Mouse (Mus musculus): Measurements from ENCODE around the gene She. TPM values are rescaled to one million over a fixed set of nuclear protein-coding genes. Genes with fewer than 3 reads are reported as not detected.

The She gene
- polyA plus RNA-seq, 1 experiment from 2014 or later: 0.91 TPM

GRCm38 (mm10) chr3:89870472-89871271 lies 39.5 kb downstream of the She start:
- no peak overlapping the region for H3K27ac ChIP-seq (ENCODE audit: low read depth, low read length)

GRCm38 (mm10) chr3:89871339-89871914 lies 40.3 kb downstream of the She start:
- Histone ChIP-seq H3K4me3 (ENCODE audit: low read depth, low read length) (no peak overlapping the region), H3K27ac (ENCODE audit: low read depth, low read length) (no peak overlapping the region), H3K9ac (replicated peaks; ENCODE audit: low read depth, low read length) (no peak overlapping the region), H3K4me1 (ENCODE audit: control insufficient read depth, insufficient read depth, low read length) (no peaks in the 10 kb centered on the region), H3K4me2 (ENCODE audit: low read depth, low read length) (no peak overlapping the region), H3K9me3 (ENCODE audit: control insufficient read depth, low read length) (no peaks in the 10 kb centered on the region), H3K36me3 (ENCODE audit: control insufficient read depth, insufficient read depth, low read length) (no peaks in the 10 kb centered on the region), H3K27me3 (ENCODE audit: control insufficient read depth, insufficient read depth, low read length) (no peaks in the 10 kb centered on the region)
- ATAC-seq (ENCODE audit: low read depth): no peak
- WGBS: 79% methylated on average over 8 of the region's 8 CpGs

More at GRCm38 (mm10) chr3:89870472-89871271, 39.5 kb downstream of the She start:
- H3K9me3 ChIP-seq (ENCODE audit: control insufficient read depth, low read length): no peaks in the 10 kb centered on the region
- no peaks in the 10 kb centered on the region for H3K27me3 ChIP-seq (ENCODE audit: control insufficient read depth, insufficient read depth, low read length)
- WGBS: 75% methylated on average over 22 of the region's 22 CpGs
- H3K4me2 ChIP-seq (ENCODE audit: low read depth, low read length): no peak overlapping the region
- H3K36me3 ChIP-seq (ENCODE audit: control insufficient read depth, insufficient read depth, low read length): no peaks in the 10 kb centered on the region
- no peak for ATAC-seq (ENCODE audit: low read depth)
- no peak overlapping the region for H3K4me3 ChIP-seq (ENCODE audit: low read depth, low read length)
- H3K4me1 ChIP-seq (ENCODE audit: control insufficient read depth, insufficient read depth, low read length): no peaks in the 10 kb centered on the region
- no peak overlapping the region for H3K9ac ChIP-seq (replicated peaks; ENCODE audit: low read depth, low read length)

- no peaks in the 10 kb centered on the region for H3K9me3 ChIP-seq (ENCODE audit: control insufficient read depth, low read length)
- no peak for ATAC-seq (ENCODE audit: low read depth)
- no peak overlapping the region for H3K4me3 ChIP-seq (ENCODE audit: low read depth, low read length)
- H3K36me3 ChIP-seq (ENCODE audit: control insufficient read depth, insufficient read depth, low read length): no peaks in the 10 kb centered on the region
- WGBS: 81% methylated on average over 7 of the region's 7 CpGs
- no peak overlapping the region for H3K4me2 ChIP-seq (ENCODE audit: low read depth, low read length)
- H3K4me1 ChIP-seq (ENCODE audit: control insufficient read depth, insufficient read depth, low read length): no peaks in the 10 kb centered on the region
- no peaks in the 10 kb centered on the region for H3K27me3 ChIP-seq (ENCODE audit: control insufficient read depth, insufficient read depth, low read length)
- no peak overlapping the region for H3K9ac ChIP-seq (replicated peaks; ENCODE audit: low read depth, low read length)
- H3K27ac ChIP-seq (ENCODE audit: low read depth, low read length): no peak overlapping the region
These were observed 41.0 kb downstream of the She start for GRCm38 (mm10) chr3:89872209-89872608.

- H3K4me2 ChIP-seq (ENCODE audit: low read depth, low read length): no peak overlapping the region
- H3K36me3 ChIP-seq (ENCODE audit: control insufficient read depth, insufficient read depth, low read length): no peaks in the 10 kb centered on the region
- no peak for ATAC-seq (ENCODE audit: low read depth)
- 80% methylated on average over 6 of the region's 6 CpGs for WGBS
- H3K4me3 ChIP-seq (ENCODE audit: low read depth, low read length): no peak overlapping the region
- no peaks in the 10 kb centered on the region for H3K4me1 ChIP-seq (ENCODE audit: control insufficient read depth, insufficient read depth, low read length)
- no peak overlapping the region for H3K27ac ChIP-seq (ENCODE audit: low read depth, low read length)
- H3K9ac ChIP-seq (replicated peaks; ENCODE audit: low read depth, low read length): no peak overlapping the region
- H3K27me3 ChIP-seq (ENCODE audit: control insufficient read depth, insufficient read depth, low read length): no peaks in the 10 kb centered on the region
- no peaks in the 10 kb centered on the region for H3K9me3 ChIP-seq (ENCODE audit: control insufficient read depth, low read length)
These were observed 41.5 kb downstream of the She start for GRCm38 (mm10) chr3:89872684-89873083.

GRCm38 (mm10) chr3:89874076-89874475 lies 42.9 kb downstream of the She start:
- 92% methylated on average over 5 of the region's 5 CpGs for WGBS
- Histone ChIP-seq H3K27ac (ENCODE audit: low read depth, low read length) (no peak overlapping the region), H3K4me1 (ENCODE audit: control insufficient read depth, insufficient read depth, low read length) (no peaks in the 10 kb centered on the region), H3K9ac (replicated peaks; ENCODE audit: low read depth, low read length) (no peak overlapping the region), H3K9me3 (ENCODE audit: control insufficient read depth, low read length) (no peaks in the 10 kb centered on the region), H3K4me2 (ENCODE audit: low read depth, low read length) (no peak overlapping the region), H3K36me3 (ENCODE audit: control insufficient read depth, insufficient read depth, low read length) (no peaks in the 10 kb centered on the region), H3K4me3 (ENCODE audit: low read depth, low read length) (no peak overlapping the region), H3K27me3 (ENCODE audit: control insufficient read depth, insufficient read depth, low read length) (no peaks in the 10 kb centered on the region)
- ATAC-seq (ENCODE audit: low read depth): no peak

- no peaks in the 10 kb centered on the region for H3K9me3 ChIP-seq (ENCODE audit: control insufficient read depth, low read length)
- H3K4me2 ChIP-seq (ENCODE audit: low read depth, low read length): no peak overlapping the region
- WGBS: 86% methylated on average over 9 of the region's 9 CpGs
- H3K4me1 ChIP-seq (ENCODE audit: control insufficient read depth, insufficient read depth, low read length): no peaks in the 10 kb centered on the region
- no peaks in the 10 kb centered on the region for H3K36me3 ChIP-seq (ENCODE audit: control insufficient read depth, insufficient read depth, low read length)
- no peak overlapping the region for H3K9ac ChIP-seq (replicated peaks; ENCODE audit: low read depth, low read length)
- H3K27me3 ChIP-seq (ENCODE audit: control insufficient read depth, insufficient read depth, low read length): no peaks in the 10 kb centered on the region
- no peak overlapping the region for H3K27ac ChIP-seq (ENCODE audit: low read depth, low read length)
- no peak overlapping the region for H3K4me3 ChIP-seq (ENCODE audit: low read depth, low read length)
- no peak for ATAC-seq (ENCODE audit: low read depth)
These were observed 43.9 kb downstream of the She start for GRCm38 (mm10) chr3:89875021-89875420.

GRCm38 (mm10) chr3:89875781-89876180 lies 44.6 kb downstream of the She start:
- no peak overlapping the region for H3K4me3 ChIP-seq (ENCODE audit: low read depth, low read length)
- WGBS: 84% methylated on average over 8 of the region's 8 CpGs
- no peak overlapping the region for H3K9ac ChIP-seq (replicated peaks; ENCODE audit: low read depth, low read length)
- no peak for ATAC-seq (ENCODE audit: low read depth)
- H3K9me3 ChIP-seq (ENCODE audit: control insufficient read depth, low read length): no peaks in the 10 kb centered on the region
- no peaks in the 10 kb centered on the region for H3K4me1 ChIP-seq (ENCODE audit: control insufficient read depth, insufficient read depth, low read length)
- no peak overlapping the region for H3K27ac ChIP-seq (ENCODE audit: low read depth, low read length)
- H3K36me3 ChIP-seq (ENCODE audit: control insufficient read depth, insufficient read depth, low read length): no peaks in the 10 kb centered on the region
- no peaks in the 10 kb centered on the region for H3K27me3 ChIP-seq (ENCODE audit: control insufficient read depth, insufficient read depth, low read length)
- H3K4me2 ChIP-seq (ENCODE audit: low read depth, low read length): no peak overlapping the region

- no peak for ATAC-seq (ENCODE audit: low read depth)
- H3K4me2 ChIP-seq (ENCODE audit: low read depth, low read length): no peak overlapping the region
- H3K9me3 ChIP-seq (ENCODE audit: control insufficient read depth, low read length): no peaks in the 10 kb centered on the region
- WGBS: 75% methylated on average over 4 of the region's 4 CpGs
- H3K27ac ChIP-seq (ENCODE audit: low read depth, low read length): no peak overlapping the region
- H3K4me3 ChIP-seq (ENCODE audit: low read depth, low read length): no peak overlapping the region
- no peaks in the 10 kb centered on the region for H3K4me1 ChIP-seq (ENCODE audit: control insufficient read depth, insufficient read depth, low read length)
- H3K9ac ChIP-seq (replicated peaks; ENCODE audit: low read depth, low read length): no peak overlapping the region
- no peaks in the 10 kb centered on the region for H3K36me3 ChIP-seq (ENCODE audit: control insufficient read depth, insufficient read depth, low read length)
- no peaks in the 10 kb centered on the region for H3K27me3 ChIP-seq (ENCODE audit: control insufficient read depth, insufficient read depth, low read length)
These were observed 45.3 kb downstream of the She start for GRCm38 (mm10) chr3:89876469-89876868.

- Histone ChIP-seq H3K36me3 (ENCODE audit: control insufficient read depth, insufficient read depth, low read length) (no peaks in the 10 kb centered on the region), H3K9me3 (ENCODE audit: control insufficient read depth, low read length) (no peaks in the 10 kb centered on the region), H3K27me3 (ENCODE audit: control insufficient read depth, insufficient read depth, low read length) (no peaks in the 10 kb centered on the region), H3K9ac (replicated peaks; ENCODE audit: low read depth, low read length) (no peak overlapping the region), H3K27ac (ENCODE audit: low read depth, low read length) (no peak overlapping the region), H3K4me3 (ENCODE audit: low read depth, low read length) (no peak overlapping the region), H3K4me2 (ENCODE audit: low read depth, low read length) (no peak overlapping the region), H3K4me1 (ENCODE audit: control insufficient read depth, insufficient read depth, low read length) (no peaks in the 10 kb centered on the region)
- 87% methylated on average over 8 of the region's 8 CpGs for WGBS
- no peak for ATAC-seq (ENCODE audit: low read depth)
These were observed 46.0 kb downstream of the She start for GRCm38 (mm10) chr3:89877129-89877528.
